Mouse (Mus musculus) CD4-positive, CD25-positive, alpha-beta regulatory T cell, adult 4 months (primary cell): Measurements from ENCODE around the gene Slc5a1. TPM values are rescaled to one million over a fixed set of nuclear protein-coding genes. Genes with fewer than 3 reads are reported as not detected.

Experiments
- ATAC-seq: one replicate; pipeline ENCODE4 v1.8.0; 2017
- polyA plus RNA-seq, 2 experiments: library from polyadenylated mRNA; unstranded; fragments of 100-300 nt; shearing (Covaris generic); gene quantifications; one replicate each; pipeline ENCODE4 v1.2.1; 2017

Gene Slc5a1
- polyA plus RNA-seq = not detected

- ATAC-seq = no peak
Observed at GRCm38 (mm10) chr5:33104025-33104481, at the start of gene Slc5a1. Gene Slc5a1, plus strand, starts transcription at chr5:33104219.

- ATAC-seq = no peak
Observed at GRCm38 (mm10) chr5:33056126-33056765, 47.8 kb upstream of the Slc5a1 start.

- no peak for ATAC-seq
Observed at GRCm38 (mm10) chr5:33070071-33070470, 33.9 kb upstream of the Slc5a1 start.

- no peak for ATAC-seq
Observed at GRCm38 (mm10) chr5:33076490-33077191, 27.4 kb upstream of the Slc5a1 start.

GRCm38 (mm10) chr5:33082896-33083295, 21.1 kb upstream of the Slc5a1 start:
- no peak for ATAC-seq

- no peak for ATAC-seq
Observed at GRCm38 (mm10) chr5:33084599-33084998, 19.4 kb upstream of the Slc5a1 start.

GRCm38 (mm10) chr5:33091342-33091741, 12.7 kb upstream of the Slc5a1 start:
- no peak for ATAC-seq

- no peak for ATAC-seq
Observed at GRCm38 (mm10) chr5:33095315-33095714, 8.7 kb upstream of the Slc5a1 start.

- no peak for ATAC-seq
Observed at GRCm38 (mm10) chr5:33102369-33103055, 1.5 kb upstream of the Slc5a1 start.

- no peak for ATAC-seq
Observed at GRCm38 (mm10) chr5:33104876-33105275, 857 bp downstream of the Slc5a1 start.

GRCm38 (mm10) chr5:33105660-33106059, 1.6 kb downstream of the Slc5a1 start:
- ATAC-seq = no peak

- ATAC-seq = no peak
Observed at GRCm38 (mm10) chr5:33107056-33107455, 3.0 kb downstream of the Slc5a1 start.

- no peak for ATAC-seq
Observed at GRCm38 (mm10) chr5:33107778-33108405, 3.9 kb downstream of the Slc5a1 start.

- peak; percentile 84 for ATAC-seq
Observed at GRCm38 (mm10) chr5:33121871-33122315, 17.9 kb downstream of the Slc5a1 start.

GRCm38 (mm10) chr5:33123658-33124057, 19.6 kb downstream of the Slc5a1 start:
- no peak for ATAC-seq

GRCm38 (mm10) chr5:33125318-33125717, 21.3 kb downstream of the Slc5a1 start:
- ATAC-seq = peak; percentile 30

GRCm38 (mm10) chr5:33134132-33134531, 30.1 kb downstream of the Slc5a1 start:
- no peak for ATAC-seq

GRCm38 (mm10) chr5:33135611-33136010, 31.6 kb downstream of the Slc5a1 start:
- no peak for ATAC-seq

GRCm38 (mm10) chr5:33142790-33143455, 38.9 kb downstream of the Slc5a1 start:
- ATAC-seq = peak; percentile 78

- peak; percentile 60 for ATAC-seq
Observed at GRCm38 (mm10) chr5:33144025-33144424, 40.0 kb downstream of the Slc5a1 start.

GRCm38 (mm10) chr5:33146837-33147236, 42.8 kb downstream of the Slc5a1 start:
- ATAC-seq = no peak

- no peak for ATAC-seq
Observed at GRCm38 (mm10) chr5:33147691-33148090, 43.7 kb downstream of the Slc5a1 start.
